Mouse (Mus musculus): Measurements from ENCODE around the gene Gls2. TPM values are rescaled to one million over a fixed set of nuclear protein-coding genes. Genes with fewer than 3 reads are reported as not detected.
A peak's percentile ranks its signal among the peaks of the same experiment; 100 is the strongest.

Gls2 gene
- polyA plus RNA-seq, 1 experiment from 2014 or later: 1.1 TPM

- Histone ChIP-seq H3K4me3 (ENCODE audit: low read depth, low read length) (peak overlapping the region; percentile 80), H3K27me3 (replicated peaks; ENCODE audit: control insufficient read depth, insufficient read depth, low read length) (no peaks in the 10 kb centered on the region), H3K27ac (replicated peaks; ENCODE audit: low read depth, low read length) (peak overlapping the region; percentile 96), H3K9ac (ENCODE audit: low read depth, low read length) (peak overlapping the region; percentile 85), H3K4me1 (ENCODE audit: control insufficient read depth, insufficient read depth, low read length) (peaks cover 13% of the 10 kb centered on the region), H3K9me3 (ENCODE audit: control insufficient read depth, low read length) (no peaks in the 10 kb centered on the region), H3K4me2 (ENCODE audit: low read depth, low read length) (peak overlapping the region; percentile 85), H3K36me3 (ENCODE audit: control insufficient read depth, insufficient read depth, low read length) (0 out of 2 replicates have a peak, but pooled peaks cover 6% of the 10 kb centered on the region)
- DNase-seq (ENCODE audit: low spot score): no peak
- WGBS: 12% methylated on average over 5 of the region's 5 CpGs
- ATAC-seq (ENCODE audit: low read depth): no peak
Measured at GRCm38 (mm10) chr10:128231146-128231545, 36.9 kb downstream of the Gls2 start.

- WGBS: 0% methylated on average over 15 of the region's 58 CpGs
- ATAC-seq (ENCODE audit: low read depth) (peak; percentile 92), DNase-seq (ENCODE audit: low spot score) (peak; percentile 81)
- H3K4me1 ChIP-seq (ENCODE audit: control insufficient read depth, insufficient read depth, low read length): peaks cover 13% of the 10 kb centered on the region
- 0 out of 2 replicates have a peak, but pooled peaks cover 6% of the 10 kb centered on the region for H3K36me3 ChIP-seq (ENCODE audit: control insufficient read depth, insufficient read depth, low read length)
- peak within 1 kb of the TSS; percentile 85 for H3K9ac ChIP-seq (ENCODE audit: low read depth, low read length)
- H3K27ac ChIP-seq (replicated peaks; ENCODE audit: low read depth, low read length): peak within 1 kb of the TSS; percentile 96
- H3K27me3 ChIP-seq (replicated peaks; ENCODE audit: control insufficient read depth, insufficient read depth, low read length): no peaks in the 10 kb centered on the region
- no peaks in the 10 kb centered on the region for H3K9me3 ChIP-seq (ENCODE audit: control insufficient read depth, low read length)
- peak within 1 kb of the TSS; percentile 80 for H3K4me3 ChIP-seq (ENCODE audit: low read depth, low read length)
- peak within 1 kb of the TSS; percentile 85 for H3K4me2 ChIP-seq (ENCODE audit: low read depth, low read length)
Measured at GRCm38 (mm10) chr10:128231697-128232419, 37.6 kb downstream of the Gls2 start, which contains the start of gene Timeless. Timeless (plus strand) TSS chr10:128232065.

- H3K4me1 ChIP-seq (ENCODE audit: control insufficient read depth, insufficient read depth, low read length): peaks cover 14% of the 10 kb centered on the region
- H3K36me3 ChIP-seq (ENCODE audit: control insufficient read depth, insufficient read depth, low read length): 0 out of 2 replicates have a peak, but pooled peaks cover 6% of the 10 kb centered on the region
- peak overlapping the region; percentile 85 for H3K4me2 ChIP-seq (ENCODE audit: low read depth, low read length)
- no peaks in the 10 kb centered on the region for H3K27me3 ChIP-seq (replicated peaks; ENCODE audit: control insufficient read depth, insufficient read depth, low read length)
- H3K9me3 ChIP-seq (ENCODE audit: control insufficient read depth, low read length): no peaks in the 10 kb centered on the region
- H3K27ac ChIP-seq (replicated peaks; ENCODE audit: low read depth, low read length): peak overlapping the region; percentile 96
- DNase-seq (ENCODE audit: low spot score): peak; percentile 95
- under 1% methylated on average over 12 of the region's 14 CpGs for WGBS
- H3K4me3 ChIP-seq (ENCODE audit: low read depth, low read length): peak overlapping the region; percentile 80
- ATAC-seq (ENCODE audit: low read depth): peak; percentile 24
- H3K9ac ChIP-seq (ENCODE audit: low read depth, low read length): peak overlapping the region; percentile 85
Measured at GRCm38 (mm10) chr10:128232420-128232985, 38.2 kb downstream of the Gls2 start.

- no peak overlapping the region for H3K4me3 ChIP-seq (ENCODE audit: low read depth, low read length)
- no peak overlapping the region for H3K4me2 ChIP-seq (ENCODE audit: low read depth, low read length)
- H3K36me3 ChIP-seq (ENCODE audit: control insufficient read depth, insufficient read depth, low read length): peaks cover 23% of the 10 kb centered on the region
- WGBS: 43% methylated on average over 4 of the region's 4 CpGs
- no peaks in the 10 kb centered on the region for H3K27me3 ChIP-seq (replicated peaks; ENCODE audit: control insufficient read depth, insufficient read depth, low read length)
- H3K9me3 ChIP-seq (ENCODE audit: control insufficient read depth, low read length): no peaks in the 10 kb centered on the region
- DNase-seq (ENCODE audit: low spot score) (peak; percentile 38), ATAC-seq (ENCODE audit: low read depth) (no peak)
- peak overlapping the region; percentile 56 for H3K27ac ChIP-seq (replicated peaks; ENCODE audit: low read depth, low read length)
- H3K4me1 ChIP-seq (ENCODE audit: control insufficient read depth, insufficient read depth, low read length): peaks cover 19% of the 10 kb centered on the region
- H3K9ac ChIP-seq (ENCODE audit: low read depth, low read length): no peak overlapping the region
Measured at GRCm38 (mm10) chr10:128236321-128236720, 42.1 kb downstream of the Gls2 start.

GRCm38 (mm10) chr10:128237807-128238480, 43.7 kb downstream of the Gls2 start:
- 51% methylated on average over 11 of the region's 15 CpGs for WGBS
- H3K36me3 ChIP-seq (ENCODE audit: control insufficient read depth, insufficient read depth, low read length): peaks cover 38% of the 10 kb centered on the region
- H3K9ac ChIP-seq (ENCODE audit: low read depth, low read length): no peak overlapping the region
- H3K4me3 ChIP-seq (ENCODE audit: low read depth, low read length): no peak overlapping the region
- ATAC-seq (ENCODE audit: low read depth) (peak; percentile 54), DNase-seq (ENCODE audit: low spot score) (peak; percentile 68)
- H3K27me3 ChIP-seq (replicated peaks; ENCODE audit: control insufficient read depth, insufficient read depth, low read length): no peaks in the 10 kb centered on the region
- H3K4me2 ChIP-seq (ENCODE audit: low read depth, low read length): no peak overlapping the region
- H3K4me1 ChIP-seq (ENCODE audit: control insufficient read depth, insufficient read depth, low read length): peaks cover 19% of the 10 kb centered on the region
- H3K9me3 ChIP-seq (ENCODE audit: control insufficient read depth, low read length): no peaks in the 10 kb centered on the region
- peak overlapping the region; percentile 33; the same call in 1 of the 2 replicates for H3K27ac ChIP-seq (replicated peaks; ENCODE audit: low read depth, low read length)

GRCm38 (mm10) chr10:128239140-128239539, 44.9 kb downstream of the Gls2 start:
- H3K9me3 ChIP-seq (ENCODE audit: control insufficient read depth, low read length): no peaks in the 10 kb centered on the region
- DNase-seq (ENCODE audit: low spot score): no peak
- H3K4me3 ChIP-seq (ENCODE audit: low read depth, low read length): no peak overlapping the region
- H3K27ac ChIP-seq (replicated peaks; ENCODE audit: low read depth, low read length): no peak overlapping the region
- no peak overlapping the region for H3K4me2 ChIP-seq (ENCODE audit: low read depth, low read length)
- no peaks in the 10 kb centered on the region for H3K27me3 ChIP-seq (replicated peaks; ENCODE audit: control insufficient read depth, insufficient read depth, low read length)
- H3K4me1 ChIP-seq (ENCODE audit: control insufficient read depth, insufficient read depth, low read length): peaks cover 19% of the 10 kb centered on the region
- WGBS: 98% methylated on average over 4 of the region's 4 CpGs
- peaks cover 44% of the 10 kb centered on the region for H3K36me3 ChIP-seq (ENCODE audit: control insufficient read depth, insufficient read depth, low read length)
- H3K9ac ChIP-seq (ENCODE audit: low read depth, low read length): no peak overlapping the region; the same call in 1 of the 2 replicates
- ATAC-seq (ENCODE audit: low read depth): no peak

GRCm38 (mm10) chr10:128240131-128240530, 45.9 kb downstream of the Gls2 start:
- Histone ChIP-seq H3K4me2 (ENCODE audit: low read depth, low read length) (no peak overlapping the region), H3K4me1 (ENCODE audit: control insufficient read depth, insufficient read depth, low read length) (peaks cover 19% of the 10 kb centered on the region), H3K27me3 (replicated peaks; ENCODE audit: control insufficient read depth, insufficient read depth, low read length) (no peaks in the 10 kb centered on the region), H3K9ac (ENCODE audit: low read depth, low read length) (no peak overlapping the region), H3K9me3 (ENCODE audit: control insufficient read depth, low read length) (no peaks in the 10 kb centered on the region), H3K27ac (replicated peaks; ENCODE audit: low read depth, low read length) (no peak overlapping the region), H3K36me3 (ENCODE audit: control insufficient read depth, insufficient read depth, low read length) (peaks cover 53% of the 10 kb centered on the region), H3K4me3 (ENCODE audit: low read depth, low read length) (no peak overlapping the region)
- ATAC-seq (ENCODE audit: low read depth) (no peak), DNase-seq (ENCODE audit: low spot score) (no peak)
- WGBS: 89% methylated on average over 18 of the region's 18 CpGs

GRCm38 (mm10) chr10:128243252-128243651, 49.0 kb downstream of the Gls2 start:
- no peak for ATAC-seq (ENCODE audit: low read depth)
- 92% methylated on average over 8 of the region's 8 CpGs for WGBS
- no peak overlapping the region for H3K27ac ChIP-seq (replicated peaks; ENCODE audit: low read depth, low read length)
- H3K4me1 ChIP-seq (ENCODE audit: control insufficient read depth, insufficient read depth, low read length): peaks cover 2% of the 10 kb centered on the region; the same call in 1 of the 2 replicates
- peak; percentile 21 for DNase-seq (ENCODE audit: low spot score)
- no peak overlapping the region for H3K9ac ChIP-seq (ENCODE audit: low read depth, low read length)
- H3K36me3 ChIP-seq (ENCODE audit: control insufficient read depth, insufficient read depth, low read length): peaks cover 84% of the 10 kb centered on the region
- H3K4me3 ChIP-seq (ENCODE audit: low read depth, low read length): no peak overlapping the region
- H3K9me3 ChIP-seq (ENCODE audit: control insufficient read depth, low read length): no peaks in the 10 kb centered on the region
- H3K4me2 ChIP-seq (ENCODE audit: low read depth, low read length): no peak overlapping the region
- no peaks in the 10 kb centered on the region for H3K27me3 ChIP-seq (replicated peaks; ENCODE audit: control insufficient read depth, insufficient read depth, low read length)

Data from embryonic facial prominence, embryonic 14.5 days (tissue).